27 mouse cellular contexts compared by ENCODE assay signal in genomic region chr11:43979406-43979805, GRCm38 (mm10).
"Had no signal": no experiment of that assay in that cellular context is flagged by ENCODE, and none has a peak within 500 bp of the region (broad histone marks: within the 10 kb centered on the region; RNA-seq: fewer than 3 reads in every experiment).

No protein-coding gene starts in this region.

- H3K4me1 ChIP-seq: heart, embryonic 10.5 days; heart, embryonic 12.5 days; hindbrain, embryonic 10.5 days; intestine, embryonic 15.5 days; limb, embryonic 12.5 days; liver, embryonic 13.5 days; liver, embryonic 15.5 days had no signal

- H3K9ac ChIP-seq: heart, embryonic 12.5 days; hindbrain, embryonic 12.5 days; hindbrain, embryonic 14.5 days; intestine, embryonic 15.5 days; limb, embryonic 12.5 days; liver, embryonic 13.5 days; liver, embryonic 15.5 days had no signal

- H3K4me2 ChIP-seq: heart, embryonic 12.5 days; hindbrain, embryonic 12.5 days; hindbrain, embryonic 14.5 days; intestine, embryonic 15.5 days; limb, embryonic 12.5 days; liver, embryonic 11.5 days; liver, embryonic 13.5 days; liver, embryonic 15.5 days had no signal

- H3K9me3 ChIP-seq: heart, embryonic 10.5 days; heart, embryonic 12.5 days; hindbrain, embryonic 10.5 days; hindbrain, embryonic 12.5 days; intestine, embryonic 15.5 days; limb, embryonic 10.5 days; limb, embryonic 12.5 days; liver, embryonic 13.5 days; liver, embryonic 15.5 days had no signal

- DNase-seq: gastrocnemius, postnatal 14 days; gastrocnemius, postnatal 36 days; heart, adult 2 months; heart, postnatal 10 days; heart, postnatal 4 days; kidney, adult 18-20 months; kidney, adult 8-10 months; kidney, postnatal 10 days; kidney, postnatal 25 days; kidney, postnatal 4 days; liver; liver, embryonic 13.5 days had no signal

- H3K27me3 ChIP-seq: heart, embryonic 12.5 days; hindbrain, embryonic 12.5 days; intestine, embryonic 15.5 days; limb, embryonic 12.5 days; liver, embryonic 13.5 days; liver, embryonic 15.5 days had no signal

- H3K4me3 ChIP-seq: heart, adult 2 months; heart, embryonic 10.5 days; heart, embryonic 12.5 days; hindbrain, embryonic 10.5 days; hindbrain, embryonic 12.5 days; intestine, embryonic 15.5 days; layer of hippocampus, adult 2 months; left cerebral cortex, adult 2 months; limb, embryonic 10.5 days; limb, embryonic 12.5 days; liver, embryonic 13.5 days; liver, embryonic 15.5 days had no signal

- ATAC-seq: hindbrain, embryonic 16.5 days; inflammation-experienced regulatory T-cells, adult 6 months; intestine, embryonic 15.5 days; intestine, postnatal 0 days had no signal

- H3K36me3 ChIP-seq: heart, embryonic 10.5 days; heart, embryonic 12.5 days; hindbrain, embryonic 10.5 days; hindbrain, embryonic 12.5 days; intestine, embryonic 15.5 days; limb, embryonic 10.5 days; limb, embryonic 12.5 days; liver, embryonic 13.5 days; liver, embryonic 15.5 days had no signal

- H3K27ac ChIP-seq: heart, adult 2 months; heart, embryonic 10.5 days; hindbrain, embryonic 10.5 days; hindbrain, embryonic 12.5 days; hindbrain, embryonic 14.5 days; intestine, embryonic 15.5 days; layer of hippocampus, adult 2 months; left cerebral cortex, adult 2 months; limb, embryonic 10.5 days; limb, embryonic 12.5 days; liver, embryonic 13.5 days; liver, embryonic 15.5 days had no signal
